Mouse (Mus musculus) mouse trophoblast stem cell (cell line): ENCODE measurements around the gene Timeless.
"Not testable (repeated sequence)": the region's sequence is repeated elsewhere in the genome, so short reads cannot be mapped to it uniquely, and the experiment has no call there.

Source experiments
- in situ Hi-C, 2 experiments: fragments of 300-500 bp; cut with MseI, MboI; formaldehyde crosslinking; loops; 2 replicates in 1 of 2; 3 replicates in 1 of 2; pipeline ENCODE4 v1.15.1; 2025

The Timeless gene

DNA sequence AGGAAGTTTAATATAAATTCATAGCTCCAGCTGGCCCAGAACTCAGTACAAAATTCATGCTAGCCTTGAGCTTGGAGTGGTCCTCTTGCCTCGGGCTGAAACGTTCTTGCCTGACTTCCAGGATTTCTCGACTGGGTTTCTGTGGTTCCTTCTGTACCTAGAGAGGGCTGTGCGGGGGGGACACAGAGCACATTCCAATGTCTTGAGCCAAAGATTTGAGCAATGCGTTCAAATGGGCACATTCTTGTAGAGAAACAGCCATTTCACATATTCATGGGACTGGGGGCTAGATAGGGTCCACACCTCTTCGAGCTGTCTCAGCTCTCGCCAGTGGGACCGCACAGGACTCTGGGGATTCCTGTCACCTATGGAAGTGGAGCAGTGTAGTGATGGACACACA, 24.1 kb downstream of the Timeless start:
- in situ Hi-C loops = no loop called here

DNA sequence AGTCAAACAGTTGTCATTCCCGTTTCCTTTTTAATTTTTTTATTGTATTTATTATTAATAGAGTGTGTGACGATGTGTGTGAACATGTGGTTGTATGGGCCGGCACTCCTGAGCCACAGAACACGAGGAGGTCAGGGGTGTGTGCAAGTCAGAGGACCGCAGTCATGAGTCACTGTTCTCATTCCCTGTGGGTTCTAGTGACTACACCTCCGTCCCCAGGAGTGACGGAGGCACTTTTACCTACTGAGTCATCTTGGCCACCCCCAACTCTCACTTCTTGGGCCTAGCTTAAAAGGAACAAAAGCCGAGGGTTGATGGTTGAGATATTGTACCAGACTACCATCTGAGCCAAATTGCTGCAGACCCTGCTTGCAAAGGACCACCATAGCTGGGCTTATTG, 24.5 kb downstream of the Timeless start:
- in situ Hi-C loops = no loop called here

DNA sequence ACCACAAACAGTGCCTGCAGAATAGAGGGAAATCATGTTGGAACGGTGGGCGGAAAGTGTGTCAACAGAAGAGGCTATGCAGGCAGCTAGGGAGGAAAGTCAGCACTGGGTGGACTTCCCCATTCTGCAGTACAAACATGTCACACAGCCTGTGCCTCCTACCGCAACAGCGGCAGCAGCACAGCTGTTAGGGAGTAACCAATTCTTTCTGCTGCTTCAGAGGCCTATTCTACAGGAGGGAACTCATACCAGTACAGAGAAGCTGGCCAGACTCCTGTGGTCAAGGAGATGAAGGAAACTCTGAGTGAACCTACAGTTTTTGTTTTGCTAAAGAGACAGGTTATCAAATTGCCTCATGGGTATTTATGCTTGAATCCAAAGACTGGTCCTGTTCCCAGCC, 27.1 kb downstream of the Timeless start:
- in situ Hi-C loops = no loop called here

DNA sequence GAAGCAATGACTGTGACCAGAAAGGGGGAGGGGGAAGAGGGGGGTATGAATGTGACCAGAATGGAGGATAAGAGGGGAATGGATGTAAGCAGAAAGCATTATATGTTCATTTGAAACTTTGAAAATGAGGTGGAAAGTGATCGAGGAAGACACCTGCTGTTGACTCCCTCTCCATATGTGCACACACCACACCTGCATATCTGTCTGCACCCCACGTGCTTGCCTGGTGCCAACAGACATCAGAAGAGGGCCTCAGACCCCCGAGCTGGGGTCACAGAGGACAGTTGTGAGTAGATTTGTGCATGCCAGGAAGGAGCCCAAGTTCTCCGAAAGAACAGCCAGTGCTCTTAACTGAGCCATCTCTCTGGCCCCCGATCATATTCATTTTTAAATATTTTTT, 28.1 kb downstream of the Timeless start:
- in situ Hi-C loops = no loop called here

DNA sequence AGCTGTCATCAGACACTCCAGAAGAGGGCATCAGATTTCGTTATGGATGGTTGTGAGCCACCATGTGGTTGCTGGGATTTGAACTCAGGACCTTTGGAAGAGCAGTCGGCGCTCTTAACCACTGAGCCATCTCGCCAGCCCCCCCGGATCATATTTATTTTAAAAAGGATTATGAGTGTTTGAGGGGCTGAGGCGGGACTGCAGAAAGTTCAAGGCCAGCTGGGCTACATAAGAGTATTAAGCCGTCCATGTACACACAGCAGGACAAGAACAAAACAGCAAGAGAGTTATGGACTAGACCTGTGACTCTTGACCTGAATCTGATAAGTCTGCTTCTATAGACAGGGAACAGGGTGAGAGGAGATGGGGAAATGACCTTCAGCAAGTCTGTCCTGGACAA, 28.5 kb downstream of the Timeless start:
- in situ Hi-C loops = not testable (repeated sequence)

DNA sequence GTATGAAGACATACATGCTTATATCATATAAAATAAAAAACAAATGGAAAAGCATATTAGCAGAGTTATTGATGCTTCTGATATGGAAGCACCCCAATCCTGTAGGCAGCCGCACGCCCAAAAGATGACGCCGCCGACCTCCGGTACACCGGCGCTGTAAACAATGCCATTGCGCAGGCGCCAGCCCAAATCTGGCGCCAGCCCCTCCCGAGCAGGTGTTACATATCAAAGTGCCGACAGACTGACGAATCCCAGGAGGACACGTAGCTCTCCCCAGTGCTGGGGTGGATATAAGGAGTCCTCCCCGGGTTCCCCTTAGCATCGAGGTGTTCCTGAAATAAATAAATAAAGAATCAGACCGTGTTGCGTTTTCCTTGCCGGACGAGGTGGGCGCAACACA, 30.4 kb downstream of the Timeless start:
- in situ Hi-C loops = no loop called here

DNA sequence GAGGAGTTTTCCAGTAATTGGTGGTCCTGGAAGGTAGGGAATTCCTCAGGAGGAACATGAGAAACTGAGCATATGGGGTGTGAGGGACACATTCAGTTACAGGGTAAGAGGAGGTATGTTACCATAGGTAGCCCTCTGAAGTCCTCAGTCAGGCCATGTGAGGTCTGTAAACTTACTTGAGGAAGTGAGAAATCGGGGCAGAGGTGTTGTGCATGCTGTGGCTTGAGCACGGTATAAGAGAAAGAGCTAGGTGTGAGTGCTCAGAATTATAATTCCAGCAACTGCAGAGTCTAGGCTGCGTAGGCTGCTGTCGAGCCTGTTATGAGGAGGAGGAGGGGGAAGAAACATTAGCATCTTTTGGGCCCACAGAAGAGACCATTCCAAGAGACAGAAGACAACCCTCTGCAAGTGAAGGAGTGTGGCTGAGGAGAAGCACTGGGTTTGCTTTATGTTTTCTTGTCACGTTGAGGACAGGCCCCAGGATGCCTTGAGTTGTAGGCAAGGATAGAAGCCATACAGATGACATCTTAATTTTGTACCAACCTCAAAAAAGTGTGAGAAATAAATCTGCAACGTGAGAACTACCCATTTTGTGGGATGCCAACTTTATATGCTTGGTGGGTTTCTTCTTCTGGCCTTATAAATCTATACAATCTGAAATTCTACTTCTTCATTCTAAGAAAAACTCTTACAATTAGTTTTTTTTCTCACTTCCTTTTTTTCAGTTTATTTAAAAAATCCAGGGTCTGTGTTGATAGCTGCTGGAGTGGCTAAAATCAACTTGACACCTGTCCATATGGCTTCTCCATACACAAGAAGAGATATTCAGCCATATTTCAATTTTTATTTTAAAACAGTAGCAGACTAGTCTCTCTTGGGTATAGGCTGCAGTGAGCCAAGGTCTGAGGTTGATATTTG, 31.8 kb downstream of the Timeless start:
- in situ Hi-C loops = no loop called here

DNA sequence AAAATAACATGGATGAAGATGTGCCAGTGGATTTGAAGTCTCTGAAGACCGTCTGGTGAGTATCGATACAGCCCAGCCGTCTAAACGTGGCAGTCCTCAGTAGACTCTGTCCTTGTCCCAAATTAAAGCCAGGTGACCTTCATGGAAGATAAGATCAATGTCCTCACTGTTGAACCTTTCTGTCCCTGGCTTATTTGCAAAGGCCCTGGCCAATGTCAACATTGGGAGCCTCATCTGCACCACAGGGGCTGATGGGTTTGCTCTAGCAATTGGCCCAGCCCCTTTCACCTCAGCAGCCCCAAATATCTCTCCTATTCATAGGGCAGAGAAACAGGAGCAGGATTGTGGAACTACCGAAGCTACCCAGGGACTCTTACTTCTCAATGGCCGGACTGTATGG, 36.5 kb downstream of the Timeless start, which contains the start of gene Apof:
TSS of gene Apof (plus strand) at position 301 of the 400 bp plus-strand sequence.
- in situ Hi-C loops = no loop called here

DNA sequence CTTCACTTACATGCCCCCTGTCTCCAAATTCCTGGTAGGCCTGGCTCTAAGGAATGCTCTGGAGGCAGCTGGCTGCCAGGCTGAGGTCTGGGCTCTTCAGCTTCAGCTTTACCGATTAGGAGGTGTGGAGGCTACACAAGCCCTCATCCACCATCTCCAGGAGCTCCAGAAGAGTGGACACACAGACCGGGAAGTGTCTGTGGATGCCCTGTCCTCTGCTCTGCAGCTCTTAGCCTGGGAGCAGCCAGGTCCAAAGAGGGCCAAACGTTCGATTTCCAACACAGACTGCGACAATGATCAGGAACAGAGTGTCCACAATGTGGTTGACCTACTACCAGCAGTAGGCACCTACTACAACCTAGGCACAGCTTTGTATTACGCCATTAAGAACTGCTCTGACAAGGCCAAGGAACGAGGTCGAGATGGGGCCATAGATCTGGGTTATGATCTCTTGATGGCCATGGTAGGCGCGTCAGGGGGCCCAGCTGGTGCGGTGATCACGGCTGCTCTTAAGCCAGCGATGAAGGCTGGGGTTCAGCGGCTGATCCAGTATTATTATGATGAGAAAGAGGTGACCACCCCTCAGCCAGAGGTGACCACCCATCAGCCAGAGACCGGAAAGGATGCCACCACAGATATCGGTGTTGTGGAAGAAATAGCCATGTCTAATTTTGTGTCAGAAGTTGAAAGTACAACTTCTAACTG, 37.5 kb downstream of the Timeless start:
- in situ Hi-C loops = no loop called here

DNA sequence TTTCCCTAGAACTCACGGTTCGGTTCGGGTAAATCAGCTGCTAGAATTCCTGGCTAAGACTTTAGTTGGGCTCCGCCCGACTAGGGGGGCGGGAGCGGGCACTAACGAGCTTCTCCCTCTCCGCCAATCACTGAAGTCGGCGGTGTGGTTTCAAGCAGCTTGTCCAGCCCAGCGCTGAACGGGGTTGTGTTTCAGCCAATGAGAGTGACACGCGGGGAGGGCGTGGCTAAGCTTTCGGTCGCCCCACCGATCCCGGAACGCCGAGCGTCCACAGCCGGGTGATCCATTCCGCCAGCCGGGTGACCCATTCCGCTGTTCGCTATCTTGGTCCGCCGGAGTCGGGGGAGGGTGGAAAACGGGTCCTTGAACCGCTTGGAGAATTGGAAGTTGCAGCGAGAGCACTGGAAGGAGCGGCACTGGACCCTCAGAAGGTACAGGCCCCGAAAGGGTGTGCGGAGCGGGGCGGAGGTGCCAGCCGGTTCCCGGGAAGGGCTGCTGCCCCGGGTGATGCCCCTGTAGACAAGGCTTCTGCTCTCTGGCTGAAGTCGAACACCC, 38.5 kb downstream of the Timeless start, which contains the start of gene Stat2:
TSS of gene Stat2 (plus strand) at position 273 of the 555 bp plus-strand sequence.
- in situ Hi-C loops = no loop called here

DNA sequence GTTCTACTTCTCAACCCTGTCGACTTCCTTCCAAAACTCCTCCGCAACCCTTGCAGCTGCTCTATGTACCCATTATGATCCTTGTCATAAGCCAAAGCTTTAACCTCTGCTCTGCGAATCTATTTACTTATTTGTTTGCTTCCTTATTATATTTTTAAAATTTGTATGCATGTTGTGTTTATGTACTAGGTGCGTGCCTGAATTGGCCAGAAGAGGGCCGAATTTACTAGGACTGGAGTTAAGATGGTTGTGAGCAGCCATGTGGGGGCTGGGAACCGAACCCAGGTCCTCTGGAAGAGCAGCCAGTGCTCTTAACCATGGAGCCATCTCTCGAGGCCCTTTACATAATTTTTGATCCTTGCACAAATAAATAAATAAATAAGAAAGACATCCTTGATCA, 39.0 kb downstream of the Timeless start:
- in situ Hi-C loops = no loop called here

DNA sequence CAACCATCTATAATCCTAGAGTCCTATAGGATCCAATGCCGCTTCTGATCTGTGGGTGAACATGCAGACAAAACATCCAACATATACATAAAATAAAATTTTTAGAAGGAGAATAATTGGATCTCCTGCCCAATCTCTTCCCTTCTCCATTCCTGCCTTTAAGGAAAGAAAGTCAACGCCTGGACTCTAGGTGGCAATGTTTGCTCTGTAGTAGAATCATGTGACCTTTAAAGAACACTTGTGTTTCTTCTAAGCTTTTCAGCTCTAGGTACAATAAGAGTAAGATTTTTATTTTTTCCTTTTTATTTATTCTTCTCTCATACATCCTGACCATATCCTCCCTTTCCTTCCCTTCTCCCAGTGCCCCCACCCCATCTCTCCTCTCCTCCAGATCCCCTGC, 40.0 kb downstream of the Timeless start:
- in situ Hi-C loops = no loop called here

DNA sequence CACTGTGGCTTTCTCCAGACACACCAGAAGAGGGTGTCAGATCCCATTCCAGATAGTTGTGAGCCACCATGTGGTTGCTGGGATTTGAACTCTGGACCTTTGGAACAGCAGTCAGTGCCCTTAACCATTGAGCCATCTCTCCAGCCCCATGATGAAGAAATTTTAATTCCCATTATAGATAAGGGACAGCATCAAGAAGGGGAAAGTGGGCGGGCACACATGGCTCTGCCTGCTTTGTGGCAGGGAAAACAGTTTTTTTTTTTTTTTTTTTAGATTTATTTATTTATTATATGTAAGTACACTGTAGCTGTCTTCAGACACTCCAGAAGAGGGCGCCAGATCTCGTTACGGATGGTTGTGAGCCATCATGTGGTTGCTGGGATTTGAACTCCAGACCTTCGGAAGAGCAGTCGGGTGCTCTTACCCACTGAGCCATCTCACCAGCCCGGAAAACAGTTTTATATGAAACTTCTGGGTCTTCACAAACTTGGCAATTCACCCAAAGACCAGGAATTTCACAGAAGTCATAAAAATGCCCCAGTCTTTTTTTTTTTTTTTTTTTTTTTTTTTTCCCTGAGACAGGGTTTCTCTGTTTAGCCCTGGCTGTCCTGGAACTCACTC, 41.1 kb downstream of the Timeless start:
- in situ Hi-C loops = not testable (repeated sequence)

DNA sequence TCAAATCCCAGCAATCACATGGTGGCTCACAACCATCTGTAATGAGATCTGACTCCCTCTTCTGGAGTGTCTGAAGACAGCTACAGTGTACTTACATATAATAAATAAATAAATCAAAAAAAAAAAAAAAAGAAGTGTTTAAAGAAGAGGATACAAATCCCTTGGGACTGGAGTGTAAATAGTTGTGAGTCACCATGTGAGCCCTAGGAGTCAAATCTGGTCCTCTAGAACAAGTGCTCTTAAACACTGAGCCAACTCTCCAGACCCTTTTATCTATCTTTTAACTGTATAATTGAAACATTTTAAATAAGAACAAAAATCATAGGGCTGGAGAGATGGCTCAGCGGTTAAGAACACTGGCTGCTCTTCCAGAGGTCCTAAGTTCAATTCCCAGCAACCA, 43.5 kb downstream of the Timeless start:
- in situ Hi-C loops = not testable (repeated sequence)

DNA sequence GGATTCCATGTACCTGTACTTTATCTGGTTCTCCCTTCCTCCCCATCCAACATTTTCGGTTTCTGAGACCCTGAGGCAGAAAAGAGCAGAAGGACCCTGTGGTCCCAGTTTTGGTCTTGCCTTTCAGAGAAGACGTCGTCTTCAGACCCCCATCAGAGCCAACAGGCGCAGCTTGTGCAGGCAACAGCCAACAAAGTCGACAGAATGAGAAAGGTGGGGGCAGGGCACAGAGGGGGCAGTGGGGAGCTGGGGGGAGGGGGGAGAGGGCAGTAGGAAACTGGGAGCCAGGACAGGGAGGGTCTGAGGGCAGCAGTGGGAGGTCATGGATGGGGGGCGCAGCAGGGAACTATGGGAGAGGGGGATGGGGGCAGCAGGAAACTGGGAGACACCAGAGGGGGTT, 46.3 kb downstream of the Timeless start:
- in situ Hi-C loops = no loop called here

DNA sequence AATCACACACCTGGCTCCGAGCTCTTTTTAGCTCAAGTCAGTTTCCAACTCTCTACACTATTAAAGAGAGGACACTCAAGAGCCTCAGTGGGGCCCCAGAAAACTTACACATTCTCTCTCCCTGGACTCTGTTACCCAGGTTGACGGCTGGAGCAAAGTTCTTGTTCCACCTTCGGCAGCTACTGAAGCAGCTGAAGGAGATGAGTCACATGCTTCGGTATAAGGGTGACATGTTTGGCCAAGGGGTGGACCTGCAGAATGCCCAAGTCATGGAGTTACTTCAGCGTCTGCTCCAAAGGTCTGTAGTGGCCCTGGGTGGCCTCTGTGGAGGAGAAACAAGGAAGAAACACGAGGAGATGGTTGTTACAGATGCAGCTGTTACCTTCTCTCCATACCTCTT, 49.1 kb downstream of the Timeless start:
- in situ Hi-C loops = no loop called here

DNA sequence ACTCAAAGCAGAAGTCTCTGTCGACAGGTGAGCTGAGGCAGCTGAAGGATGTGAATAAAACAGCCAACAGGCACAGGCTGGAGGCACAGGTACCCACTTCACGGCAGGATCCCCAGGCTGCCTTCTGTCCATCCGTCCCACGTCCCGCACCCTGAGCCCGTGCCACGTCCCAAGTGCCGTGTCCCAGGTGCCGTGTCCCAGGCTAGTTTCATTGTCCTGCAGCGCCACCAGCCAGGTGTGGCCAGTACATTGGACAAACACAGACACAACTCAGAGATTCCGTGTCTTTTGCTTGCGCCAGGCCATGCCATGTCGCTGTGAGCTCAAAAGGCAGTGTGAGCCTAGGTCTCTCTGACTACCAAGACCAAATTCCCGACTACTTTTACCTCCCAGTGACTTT, 49.8 kb downstream of the Timeless start:
- in situ Hi-C loops = no loop called here

DNA sequence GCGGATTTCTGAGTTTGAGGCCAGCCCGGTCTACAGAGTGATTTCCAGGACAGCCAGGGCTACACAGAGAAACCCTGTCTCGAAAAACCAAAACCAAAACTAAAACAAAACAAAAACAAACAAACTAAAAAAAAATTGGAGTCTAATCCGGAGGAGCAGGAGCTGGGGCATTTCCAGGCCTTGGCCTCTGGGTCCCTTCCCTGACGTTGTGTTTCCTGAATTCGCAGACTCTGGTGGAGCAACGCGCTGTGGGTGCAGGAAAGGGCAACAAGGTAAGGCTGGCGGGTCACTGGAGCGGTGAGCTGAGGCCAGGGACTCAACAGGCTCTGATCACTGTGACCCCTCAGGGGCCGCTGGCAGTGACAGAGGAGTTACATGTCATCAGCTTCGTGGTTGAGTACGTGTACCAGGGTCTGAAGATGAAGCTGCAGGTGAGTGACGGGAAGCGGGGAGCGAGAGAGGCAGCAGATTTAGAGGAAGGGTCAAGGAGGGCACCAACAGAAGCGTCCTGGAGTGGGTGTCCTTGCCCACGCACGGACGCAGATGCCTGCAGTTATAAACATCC, 51.1 kb downstream of the Timeless start:
- in situ Hi-C loops = no loop called here

DNA sequence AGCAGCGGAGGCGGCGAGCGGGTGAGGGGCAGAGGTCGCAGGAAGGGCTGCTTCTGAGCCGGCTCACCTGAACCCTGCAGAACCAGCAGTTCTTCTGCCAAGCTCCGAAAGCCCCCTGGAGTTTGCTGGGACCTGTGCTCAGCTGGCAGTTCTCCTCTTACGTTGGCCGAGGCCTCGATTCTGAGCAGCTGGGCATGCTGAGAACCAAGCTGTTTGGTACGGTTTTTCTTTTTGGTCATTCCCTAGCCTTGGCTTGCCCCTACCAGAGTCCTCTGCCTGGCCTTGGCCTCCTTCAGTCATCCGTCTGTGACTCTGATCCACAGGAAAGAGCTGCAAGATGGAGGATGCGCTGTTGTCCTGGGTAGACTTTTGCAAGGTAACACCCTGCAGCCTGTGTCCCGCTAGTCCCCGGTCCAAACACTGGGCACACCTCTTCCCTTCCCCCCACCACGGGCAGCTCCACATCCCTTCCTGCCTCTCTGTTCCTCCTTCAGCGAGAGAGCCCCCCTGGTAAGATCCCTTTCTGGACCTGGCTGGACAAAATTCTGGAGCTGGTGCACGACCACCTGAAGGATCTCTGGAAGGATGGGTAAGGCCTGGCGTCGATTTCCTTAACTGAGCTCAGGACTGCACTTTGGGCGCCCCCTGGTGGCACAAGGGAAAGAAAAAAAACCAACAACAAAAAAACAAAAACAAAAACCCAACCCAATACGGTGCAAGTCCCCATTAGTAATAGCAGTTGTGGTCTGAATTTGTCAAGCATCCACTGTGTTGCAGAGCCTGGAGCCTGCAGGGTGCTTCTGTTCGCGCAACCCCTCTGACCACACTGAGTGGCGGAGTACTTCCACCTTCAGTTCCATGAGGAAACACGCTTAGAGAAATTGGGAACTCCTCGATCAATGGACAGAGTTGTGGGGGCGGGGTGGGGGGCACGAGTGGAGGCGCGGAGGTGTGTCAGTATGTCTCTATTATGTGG, 52.0 kb downstream of the Timeless start:
- in situ Hi-C loops = no loop called here

DNA sequence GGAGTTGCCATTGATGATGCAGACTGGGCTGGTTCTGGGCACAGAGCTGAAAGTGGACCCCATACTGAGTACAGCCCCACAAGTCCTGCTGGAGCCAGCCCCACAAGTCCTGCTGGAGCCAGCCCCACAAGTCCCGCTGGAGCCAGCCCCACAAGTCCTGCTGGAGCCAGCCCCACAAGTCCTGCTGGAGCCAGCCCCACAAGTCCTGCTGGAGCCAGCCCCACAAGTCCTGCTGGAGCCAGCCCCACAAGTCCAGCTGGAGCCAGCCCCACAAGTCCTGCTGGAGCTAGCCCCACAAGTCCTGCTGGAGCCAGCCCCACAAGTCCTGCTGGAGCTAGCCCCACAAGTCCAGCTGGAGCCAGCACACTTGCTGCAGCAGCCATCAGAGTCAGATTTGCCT, 58.7 kb downstream of the Timeless start:
- in situ Hi-C loops = not testable (repeated sequence)
